Mouse (Mus musculus): Measurements from ENCODE around the gene Slc36a4. TPM values are rescaled to one million over a fixed set of nuclear protein-coding genes. Genes with fewer than 3 reads are reported as not detected.

Gene Slc36a4
- total and polyA plus RNA-seq, 3 experiments: 3.3 to 7.4 (median 6.9) TPM

DNA sequence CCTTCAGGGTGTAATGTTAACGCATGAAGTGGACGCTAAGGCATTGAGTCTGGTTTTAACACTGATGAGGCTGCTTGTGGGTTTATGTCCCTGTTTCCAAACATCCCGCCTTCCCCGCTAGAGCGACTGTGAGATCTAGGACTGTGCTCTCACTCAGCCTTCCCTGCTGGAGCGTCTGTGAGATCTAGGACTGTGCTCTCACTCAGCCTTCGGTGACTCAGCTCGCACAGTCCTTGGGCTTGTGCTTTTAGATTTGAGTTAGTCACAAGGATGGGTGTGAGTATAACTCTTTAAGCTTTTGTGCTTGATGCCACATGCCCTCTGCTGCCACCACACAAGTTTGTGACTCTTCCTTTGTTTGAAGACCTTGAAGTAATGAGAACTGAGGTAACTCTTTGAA is 17.6 kb downstream of the Slc36a4 start:
- H3K27ac ChIP-seq: no peak overlapping the region
- no peaks in the 10 kb centered on the region for H3K27me3 ChIP-seq (ENCODE audit: control insufficient read depth, insufficient read depth, low read length)
- H3K4me3 ChIP-seq: no peak overlapping the region
- H3K79me2 ChIP-seq (replicated peaks; ENCODE audit: control insufficient read depth, insufficient read depth, low read length): no peaks in the 10 kb centered on the region
- no peak overlapping the region for H3K9ac ChIP-seq (ENCODE audit: low read depth, low read length)
- no peaks in the 10 kb centered on the region for H3K4me1 ChIP-seq (ENCODE audit: control insufficient read depth, insufficient read depth, low read length)
- intact Hi-C loops (cut with DNase I): no loop called here
- H3K36me3 ChIP-seq (ENCODE audit: control insufficient read depth, insufficient read depth, low read length): no peaks in the 10 kb centered on the region
- no peak for TF ChIP-seq CTCF (IDR thresholded peaks at IDR 0.05)
- TF ChIP-seq POLR2A (IDR thresholded peaks at IDR 0.05; ENCODE audit: insufficient read depth, low read depth, low read length): no peak
- TF ChIP-seq EP300 (IDR thresholded peaks at IDR 0.05; ENCODE audit: insufficient read depth, low read depth, low read length): no peak
- WGBS: 95% methylated on average over 8 of the region's 8 CpGs
- DNase-seq: no peak

DNA sequence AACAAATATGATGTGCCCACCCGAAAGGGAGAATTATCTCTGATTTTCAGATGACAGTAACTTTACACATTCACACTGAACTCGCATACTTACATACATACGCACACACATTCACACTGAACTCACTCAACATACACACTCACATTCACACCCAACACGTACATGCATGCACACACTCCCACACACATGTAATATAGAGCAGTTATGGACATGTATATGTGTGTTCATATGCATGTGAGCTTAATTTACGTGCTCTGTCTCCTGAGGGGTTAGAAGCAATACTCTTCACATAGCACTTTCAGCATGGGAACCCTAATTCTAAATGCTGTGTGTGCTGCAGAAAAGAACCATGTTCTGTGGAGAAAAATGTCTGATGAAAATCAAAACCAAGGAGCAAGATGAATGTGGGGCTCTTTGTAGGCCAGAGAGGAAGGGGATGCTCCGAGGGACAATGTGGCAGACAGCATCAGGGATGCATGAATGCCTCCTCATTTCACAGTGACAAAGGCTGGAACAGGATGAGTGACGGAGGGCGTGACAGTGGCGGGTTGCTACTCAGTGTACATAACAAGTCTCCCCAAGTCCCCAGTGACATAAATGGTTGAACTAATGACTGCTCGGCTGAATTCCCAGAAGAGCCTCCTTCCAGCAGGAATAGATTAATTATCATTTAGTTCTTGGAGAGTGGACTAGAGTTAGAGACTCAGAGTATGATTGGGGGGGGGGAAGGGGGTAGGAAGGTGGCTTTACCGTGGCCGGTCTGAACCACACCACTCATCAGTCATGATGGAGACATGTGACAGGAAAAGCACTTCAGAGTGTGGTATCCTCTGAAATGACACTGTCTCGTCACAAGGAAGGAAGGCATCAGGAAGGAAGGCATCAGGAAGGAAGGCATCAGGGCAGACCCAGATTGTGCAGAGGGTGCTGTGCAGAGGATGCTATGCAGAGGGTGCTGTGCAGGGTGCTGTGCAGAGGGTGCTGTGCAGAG is 22.5 kb downstream of the Slc36a4 start:
- Histone ChIP-seq H3K36me3 (ENCODE audit: control insufficient read depth, insufficient read depth, low read length) (no peaks in the 10 kb centered on the region), H3K9ac (ENCODE audit: low read depth, low read length) (no peak overlapping the region), H3K27ac (no peak overlapping the region), H3K4me3 (no peak overlapping the region), H3K4me1 (ENCODE audit: control insufficient read depth, insufficient read depth, low read length) (no peaks in the 10 kb centered on the region), H3K79me2 (replicated peaks; ENCODE audit: control insufficient read depth, insufficient read depth, low read length) (no peaks in the 10 kb centered on the region), H3K27me3 (ENCODE audit: control insufficient read depth, insufficient read depth, low read length) (no peaks in the 10 kb centered on the region)
- DNase-seq: no peak
- 69% methylated on average over 13 of the region's 13 CpGs for WGBS
- intact Hi-C loops (cut with DNase I): no loop called here
- no peak for TF ChIP-seq EP300 (IDR thresholded peaks at IDR 0.05; ENCODE audit: insufficient read depth, low read depth, low read length)
- TF ChIP-seq POLR2A (IDR thresholded peaks at IDR 0.05; ENCODE audit: insufficient read depth, low read depth, low read length): no peak
- no peak for TF ChIP-seq CTCF (IDR thresholded peaks at IDR 0.05)

DNA sequence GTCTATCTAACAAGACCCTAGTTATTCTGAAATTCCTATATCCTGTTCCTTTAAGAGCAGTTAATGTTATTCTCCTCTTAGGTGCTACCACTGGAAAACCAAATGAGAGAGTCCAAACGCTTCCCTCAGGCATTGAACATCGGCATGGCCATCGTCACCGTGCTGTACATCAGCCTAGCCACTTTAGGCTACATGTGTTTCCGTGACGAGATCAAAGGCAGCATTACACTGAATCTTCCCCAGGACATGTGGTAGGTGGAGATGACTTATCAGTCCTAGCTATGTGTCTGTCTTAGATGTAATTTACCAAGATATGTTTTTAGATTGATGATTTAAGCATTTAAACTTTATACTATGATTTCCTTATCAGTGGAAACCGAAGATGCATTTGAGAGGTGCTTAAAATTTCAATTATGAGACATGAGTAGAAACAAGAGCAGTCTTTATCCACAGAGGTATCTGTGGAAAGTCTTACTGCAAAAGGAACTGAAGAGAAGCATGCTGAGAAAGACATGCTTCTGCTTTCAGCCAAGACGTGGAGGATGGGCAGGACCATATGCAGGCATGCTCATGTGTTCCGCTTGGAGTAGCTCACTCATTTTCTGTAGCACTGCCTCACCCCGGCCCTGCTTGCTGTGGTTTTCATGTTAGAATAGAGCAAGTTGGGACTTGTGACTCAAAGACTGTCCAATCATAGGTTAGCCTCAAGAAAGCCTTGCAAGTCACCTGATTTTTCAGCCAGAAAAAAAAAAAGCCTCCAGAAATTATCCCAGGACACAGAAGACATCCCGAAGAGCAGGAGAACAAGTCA is 24.7 kb downstream of the Slc36a4 start:
- no peak for TF ChIP-seq EP300 (IDR thresholded peaks at IDR 0.05; ENCODE audit: insufficient read depth, low read depth, low read length)
- TF ChIP-seq POLR2A (IDR thresholded peaks at IDR 0.05; ENCODE audit: insufficient read depth, low read depth, low read length): no peak
- no peak for TF ChIP-seq CTCF (IDR thresholded peaks at IDR 0.05)
- Histone ChIP-seq H3K4me1 (ENCODE audit: control insufficient read depth, insufficient read depth, low read length) (no peaks in the 10 kb centered on the region), H3K36me3 (ENCODE audit: control insufficient read depth, insufficient read depth, low read length) (no peaks in the 10 kb centered on the region), H3K9ac (ENCODE audit: low read depth, low read length) (no peak overlapping the region), H3K79me2 (replicated peaks; ENCODE audit: control insufficient read depth, insufficient read depth, low read length) (no peaks in the 10 kb centered on the region), H3K27me3 (ENCODE audit: control insufficient read depth, insufficient read depth, low read length) (no peaks in the 10 kb centered on the region), H3K27ac (no peak overlapping the region), H3K4me3 (no peak overlapping the region)
- no peak for DNase-seq
- intact Hi-C loops (cut with DNase I): no loop called here
- 90% methylated on average over 11 of the region's 11 CpGs for WGBS

DNA sequence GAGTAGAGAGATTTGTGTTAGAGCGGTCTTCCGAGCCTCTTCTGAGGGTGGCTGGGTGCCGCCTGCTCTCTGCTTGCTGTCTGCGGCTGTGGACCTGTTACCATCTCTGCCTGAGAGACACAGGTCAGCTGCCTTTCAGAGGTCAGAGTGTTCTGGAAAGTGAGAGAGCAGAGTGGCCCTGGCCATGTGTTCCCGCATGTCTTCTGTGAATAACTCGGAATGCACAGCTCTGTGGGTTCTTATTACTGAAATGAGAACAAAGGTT is 25.3 kb downstream of the Slc36a4 start:
- no peak for TF ChIP-seq EP300 (IDR thresholded peaks at IDR 0.05; ENCODE audit: insufficient read depth, low read depth, low read length)
- TF ChIP-seq POLR2A (IDR thresholded peaks at IDR 0.05; ENCODE audit: insufficient read depth, low read depth, low read length): no peak
- no peak for TF ChIP-seq CTCF (IDR thresholded peaks at IDR 0.05)
- Histone ChIP-seq H3K4me1 (ENCODE audit: control insufficient read depth, insufficient read depth, low read length) (no peaks in the 10 kb centered on the region), H3K27ac (no peak overlapping the region), H3K27me3 (ENCODE audit: control insufficient read depth, insufficient read depth, low read length) (no peaks in the 10 kb centered on the region), H3K4me3 (no peak overlapping the region), H3K36me3 (ENCODE audit: control insufficient read depth, insufficient read depth, low read length) (no peaks in the 10 kb centered on the region), H3K79me2 (replicated peaks; ENCODE audit: control insufficient read depth, insufficient read depth, low read length) (no peaks in the 10 kb centered on the region), H3K9ac (ENCODE audit: low read depth, low read length) (no peak overlapping the region)
- no peak for DNase-seq
- 97% methylated on average over 6 of the region's 6 CpGs for WGBS
- intact Hi-C loops (cut with DNase I): no loop called here

DNA sequence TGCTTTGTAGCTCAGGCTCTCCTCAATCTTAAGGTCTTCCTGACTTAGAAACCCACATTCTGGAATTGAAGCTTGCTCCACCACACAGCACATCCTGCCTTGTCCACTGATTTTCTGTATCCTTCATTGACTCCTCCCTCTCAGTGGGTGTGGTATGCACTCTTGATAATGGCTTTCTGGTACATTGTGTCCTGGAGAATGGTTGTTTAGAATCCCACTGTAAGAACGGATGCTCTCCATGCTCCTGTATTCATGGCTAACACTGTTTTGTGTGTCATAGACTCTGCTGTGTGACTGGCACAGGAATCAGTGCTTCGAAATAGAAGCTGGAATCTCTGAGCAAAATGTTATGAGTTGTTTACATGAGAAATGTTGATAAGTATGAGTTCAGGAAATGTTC is 28.0 kb downstream of the Slc36a4 start:
- H3K27me3 ChIP-seq (ENCODE audit: control insufficient read depth, insufficient read depth, low read length): no peaks in the 10 kb centered on the region
- H3K4me3 ChIP-seq: no peak overlapping the region
- no peak overlapping the region for H3K27ac ChIP-seq
- 76% methylated on average over 2 of the region's 2 CpGs for WGBS
- H3K9ac ChIP-seq (ENCODE audit: low read depth, low read length): no peak overlapping the region
- H3K4me1 ChIP-seq (ENCODE audit: control insufficient read depth, insufficient read depth, low read length): no peaks in the 10 kb centered on the region
- TF ChIP-seq CTCF (IDR thresholded peaks at IDR 0.05) (no peak), EP300 (IDR thresholded peaks at IDR 0.05; ENCODE audit: insufficient read depth, low read depth, low read length) (no peak), POLR2A (IDR thresholded peaks at IDR 0.05; ENCODE audit: insufficient read depth, low read depth, low read length) (no peak)
- H3K36me3 ChIP-seq (ENCODE audit: control insufficient read depth, insufficient read depth, low read length): no peaks in the 10 kb centered on the region
- intact Hi-C loops (cut with DNase I): no loop called here
- DNase-seq: no peak
- H3K79me2 ChIP-seq (replicated peaks; ENCODE audit: control insufficient read depth, insufficient read depth, low read length): no peaks in the 10 kb centered on the region

DNA sequence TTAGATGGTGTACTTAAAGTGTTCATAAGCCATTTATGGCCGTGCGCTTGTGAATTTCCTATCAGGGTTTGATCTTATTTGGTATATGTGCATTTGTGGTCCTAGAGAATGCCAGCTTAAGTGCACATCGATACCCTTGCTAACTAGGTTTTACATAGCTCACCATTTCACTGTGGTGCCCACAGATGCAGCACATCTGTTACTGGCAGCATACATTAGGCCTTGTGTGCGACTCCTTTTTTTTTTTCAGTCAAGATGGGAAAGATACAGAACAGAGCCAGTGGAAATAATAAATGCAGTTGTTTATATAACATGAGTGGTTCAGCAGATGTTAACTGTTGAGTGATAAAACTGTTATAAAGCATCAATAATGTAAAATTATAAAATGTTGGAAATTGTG is 31.9 kb downstream of the Slc36a4 start:
- Histone ChIP-seq H3K4me1 (ENCODE audit: control insufficient read depth, insufficient read depth, low read length) (no peaks in the 10 kb centered on the region), H3K9ac (ENCODE audit: low read depth, low read length) (no peak overlapping the region), H3K36me3 (ENCODE audit: control insufficient read depth, insufficient read depth, low read length) (no peaks in the 10 kb centered on the region), H3K4me3 (no peak overlapping the region), H3K79me2 (replicated peaks; ENCODE audit: control insufficient read depth, insufficient read depth, low read length) (no peaks in the 10 kb centered on the region), H3K27ac (no peak overlapping the region), H3K27me3 (ENCODE audit: control insufficient read depth, insufficient read depth, low read length) (no peaks in the 10 kb centered on the region)
- no peak for TF ChIP-seq CTCF (IDR thresholded peaks at IDR 0.05)
- TF ChIP-seq EP300 (IDR thresholded peaks at IDR 0.05; ENCODE audit: insufficient read depth, low read depth, low read length): no peak
- no peak for TF ChIP-seq POLR2A (IDR thresholded peaks at IDR 0.05; ENCODE audit: insufficient read depth, low read depth, low read length)
- no peak for DNase-seq
- intact Hi-C loops (cut with DNase I): no loop called here
- 92% methylated on average over 4 of the region's 4 CpGs for WGBS

All from heart, adult 2 months (tissue).